Mouse (Mus musculus) cerebellum, postnatal 25 days (tissue): ENCODE data around the gene Aox4.

Experiments used
- DNase-seq, 2 experiments: peaks; one replicate each; pipeline ENCODE4 v3.0.0; 2021; ENCODE audit warnings: mixed read lengths in 2 of 2

The Aox4 gene

GRCm38 (mm10) chr1:58303009-58303408 is 92.8 kb downstream of the Aox4 start:
- DNase-seq: no peak

GRCm38 (mm10) chr1:58303726-58304125 is 93.5 kb downstream of the Aox4 start:
- no peak for DNase-seq

- DNase-seq: peak in 1 of 2 experiments; percentile 10
Measured at GRCm38 (mm10) chr1:58304296-58304695, 94.1 kb downstream of the Aox4 start.

GRCm38 (mm10) chr1:58307181-58307580 is 97.0 kb downstream of the Aox4 start:
- DNase-seq: no peak

GRCm38 (mm10) chr1:58308594-58308993 is 98.4 kb downstream of the Aox4 start:
- DNase-seq: no peak

GRCm38 (mm10) chr1:58309853-58310252 is 99.7 kb downstream of the Aox4 start:
- DNase-seq: no peak

GRCm38 (mm10) chr1:58311221-58311864 is 101.1 kb downstream of the Aox4 start:
- DNase-seq: no peak

GRCm38 (mm10) chr1:58313173-58313572 is 103.0 kb downstream of the Aox4 start:
- no peak for DNase-seq

- no peak for DNase-seq
Measured at GRCm38 (mm10) chr1:58315532-58315931, 105.3 kb downstream of the Aox4 start.
